Mouse (Mus musculus) gastrocnemius, postnatal 4 days (tissue): ENCODE data around the gene Gucy1a1. TPM values are rescaled to one million over a fixed set of nuclear protein-coding genes. Genes with fewer than 3 reads are reported as not detected.

Source experiments
- DNase-seq, 2 experiments: peaks; one replicate each; pipeline ENCODE4 v3.0.0; 2021 to 2022; ENCODE audit warnings: low spot score in 2 of 2, mixed read lengths in 2 of 2
- microRNA-seq: library from miRNA; unstranded; fragments of <30 nt; microRNA quantifications from one replicate; pipeline ENCODE4 v1.2.0, GENCODE M21; 2021
- total RNA-seq, 2 experiments: library from RNA; stranded (reverse); gene quantifications; 2 replicates each; pipeline ENCODE4 v1.2.3; 2021

Gene Gucy1a1
- total RNA-seq, 2 experiments from 2014 or later, result 29.2 to 30.5 TPM

- DNase-seq, result no peak
These were observed 46.5 kb downstream of the Gucy1a1 start for GRCm38 (mm10) chr3:82099127-82099526.

DNA sequence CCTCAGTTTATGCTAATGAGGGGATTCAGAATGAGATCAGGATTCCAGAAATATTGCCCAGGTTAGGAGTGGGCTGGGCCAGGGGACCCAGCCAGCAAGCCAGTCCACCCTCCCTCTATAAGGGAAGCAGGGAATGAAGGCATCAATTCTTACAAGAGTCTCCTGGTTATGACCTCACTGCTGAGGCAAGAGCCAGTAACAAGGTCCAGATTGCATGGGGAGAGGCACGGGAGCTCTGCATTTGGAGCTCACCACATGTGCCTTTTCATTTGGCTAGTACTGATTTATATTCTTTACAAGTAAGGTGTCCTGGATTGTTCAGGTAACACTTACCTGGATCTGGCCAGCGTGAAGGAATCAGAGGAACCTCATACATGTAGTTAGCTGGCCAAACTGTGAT is 48.8 kb downstream of the Gucy1a1 start:
- DNase-seq, result no peak

- DNase-seq, result peak; percentile 20 to 54
These were observed 71.3 kb downstream of the Gucy1a1 start, which contains the start of gene Gucy1b1 for GRCm38 (mm10) chr3:82074201-82074851. TSS of gene Gucy1b1 (minus strand) at chr3:82074689.

GRCm38 (mm10) chr3:82073741-82074181 is 71.8 kb downstream of the Gucy1a1 start:
- DNase-seq, result peak; percentile 41 to 59

GRCm38 (mm10) chr3:82067830-82068229 is 77.8 kb downstream of the Gucy1a1 start:
- no peak for DNase-seq

DNA sequence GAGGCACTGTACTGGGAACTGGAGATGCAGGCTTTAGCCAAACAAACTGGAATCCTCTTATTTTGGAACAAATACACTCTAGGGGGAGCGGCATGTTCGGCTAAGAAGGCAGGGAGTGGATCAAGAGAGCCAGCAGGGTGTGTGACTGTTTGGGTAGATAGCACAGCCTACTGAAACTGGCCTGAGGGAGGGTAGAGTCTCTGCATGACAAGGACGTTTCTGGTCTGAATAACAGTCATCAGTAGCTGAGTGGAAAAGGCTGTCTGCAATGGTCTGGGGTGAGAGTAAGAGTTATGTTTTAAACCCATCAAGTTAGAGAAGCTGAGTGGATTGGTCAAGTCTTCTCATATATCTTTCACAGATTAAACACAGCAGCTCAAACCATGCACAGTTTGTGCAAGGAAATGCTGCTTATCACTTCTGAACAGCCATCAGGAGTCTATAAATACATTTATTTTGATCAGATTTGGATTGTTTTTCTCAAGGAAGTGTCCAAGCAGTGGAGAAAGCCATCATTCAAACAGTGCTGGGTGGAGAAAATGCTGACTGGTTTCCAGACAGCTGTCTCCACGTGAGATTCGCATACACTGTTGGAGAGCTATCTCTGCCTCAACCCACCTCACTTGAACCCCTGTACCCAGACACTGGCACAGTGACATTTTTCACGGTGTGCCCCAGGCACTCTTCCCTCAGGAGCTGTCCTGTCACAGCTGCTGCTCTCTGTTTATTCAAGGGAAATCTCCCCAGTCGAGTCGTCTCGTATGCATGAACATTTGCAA is 84.0 kb downstream of the Gucy1a1 start:
- no peak for DNase-seq

DNA sequence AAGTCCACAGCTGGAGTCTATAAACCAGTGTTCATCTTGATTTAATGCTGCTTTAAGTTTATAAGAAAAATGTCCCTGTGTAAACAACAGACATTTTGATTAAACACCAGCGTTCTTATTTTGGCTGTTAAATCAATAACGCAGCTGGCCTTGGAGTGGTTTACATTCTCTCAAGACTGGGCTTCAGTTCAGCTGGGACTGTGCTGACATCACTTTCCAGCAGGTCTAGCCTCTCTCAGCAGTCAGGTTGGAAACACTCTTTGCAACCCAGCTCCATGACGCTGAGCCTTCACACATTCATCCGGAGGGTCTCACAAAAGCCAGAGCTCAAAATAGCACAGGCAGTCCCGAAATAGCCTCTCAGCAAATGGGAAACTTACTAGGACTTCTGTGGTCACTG is 88.4 kb downstream of the Gucy1a1 start:
- DNase-seq, result no peak

- DNase-seq, result no peak
These were observed 91.2 kb downstream of the Gucy1a1 start for GRCm38 (mm10) chr3:82054283-82054974.

- no peak for DNase-seq
These were observed 93.6 kb downstream of the Gucy1a1 start for GRCm38 (mm10) chr3:82052029-82052428.

- DNase-seq, result no peak
These were observed 94.1 kb downstream of the Gucy1a1 start for GRCm38 (mm10) chr3:82051468-82051867.

DNA sequence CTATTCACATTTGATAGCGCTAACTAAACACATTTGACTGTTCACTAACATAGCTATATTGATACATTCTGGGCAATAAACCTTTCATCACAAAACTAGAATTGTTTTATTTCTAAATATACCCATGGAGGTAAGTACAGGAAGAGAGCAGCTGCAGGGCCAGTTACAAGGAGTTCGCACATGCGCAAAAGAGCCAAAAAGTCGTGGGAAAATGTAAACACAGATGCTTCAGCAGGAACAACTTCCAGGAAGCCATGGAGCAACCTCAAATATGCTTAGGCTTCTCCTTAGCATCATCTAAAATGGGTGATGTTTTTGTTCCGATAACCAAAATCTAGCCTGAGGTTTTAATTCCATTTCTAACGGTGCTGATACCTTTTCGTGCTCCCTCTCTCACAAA is 96.9 kb downstream of the Gucy1a1 start:
- no peak for DNase-seq

DNA sequence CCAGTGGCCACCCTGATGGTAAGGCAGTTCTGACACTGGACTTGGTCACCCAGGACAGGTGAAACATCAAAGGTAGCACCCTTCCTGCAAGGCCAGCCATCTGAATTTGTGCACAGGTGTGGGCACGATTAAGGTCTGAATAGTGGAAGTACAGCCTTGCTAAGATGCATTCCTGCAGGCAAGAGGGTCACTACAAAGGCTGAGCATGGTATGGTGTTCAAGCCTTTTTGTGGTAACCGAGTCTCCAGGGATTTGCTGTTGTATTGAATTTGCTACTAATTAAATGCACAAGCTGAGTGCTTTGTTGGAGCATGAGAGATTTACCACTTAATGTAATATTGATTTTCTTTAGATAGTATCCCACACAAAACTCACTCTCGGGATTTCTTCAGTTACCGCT is 97.5 kb downstream of the Gucy1a1 start:
- DNase-seq, result no peak

GRCm38 (mm10) chr3:82047100-82047753 is 98.4 kb downstream of the Gucy1a1 start:
- peak in 1 of 2 experiments; percentile 41 for DNase-seq

DNA sequence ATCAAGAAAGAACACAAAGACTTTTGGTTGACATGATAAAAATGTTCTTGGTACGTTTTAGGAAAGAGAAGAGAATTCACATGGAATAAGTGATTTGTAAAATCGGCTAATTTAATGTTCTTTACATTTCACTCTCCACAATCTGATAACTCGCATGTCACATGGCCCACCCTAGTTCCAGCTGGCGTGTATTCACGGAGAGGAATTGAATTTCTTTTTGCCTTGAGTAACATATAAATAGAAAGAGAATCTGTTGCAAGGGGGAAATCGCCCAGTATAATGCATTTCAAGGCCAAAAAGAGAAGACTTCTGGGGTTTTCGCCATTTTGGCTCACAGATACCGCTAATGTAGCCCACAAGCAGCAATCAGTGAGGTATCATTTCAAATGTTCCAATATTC is 99.5 kb downstream of the Gucy1a1 start:
- no peak for DNase-seq

GRCm38 (mm10) chr3:82044902-82045301 is 100.7 kb downstream of the Gucy1a1 start:
- DNase-seq, result no peak

DNA sequence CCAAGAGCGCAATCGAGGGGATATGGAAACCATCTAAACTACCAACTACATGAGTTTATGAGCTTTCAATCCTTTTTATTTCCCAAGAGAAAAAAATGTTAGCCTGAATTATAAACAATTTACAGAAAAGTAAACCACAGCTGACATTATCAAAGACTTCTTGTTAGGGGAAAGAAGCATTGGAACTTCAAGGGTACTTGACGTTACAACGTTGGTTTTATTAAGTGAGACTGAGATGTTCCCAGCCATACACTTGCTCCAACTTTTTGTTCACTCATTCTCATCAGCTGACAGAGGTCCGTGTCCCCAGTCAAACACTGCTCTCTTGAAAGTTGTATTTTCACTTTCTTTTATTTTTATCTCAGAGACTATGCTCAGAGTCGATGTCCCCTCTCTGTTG is 101.9 kb downstream of the Gucy1a1 start:
- DNase-seq, result no peak

Small RNA genes within 50 kb of the gene (microRNA-seq; reads per million reads assigned to microRNA genes)
- 0.85 reads per million for gene Mir7010

Other genes starting within 250 kb of the Gucy1a1 start
- gene Ctso, start 213.2 kb downstream of the Gucy1a1 start, total RNA-seq, result 1 to 10 TPM; 7.0 TPM
- gene Tdo2, start 169.6 kb downstream of the Gucy1a1 start, total RNA-seq, result under 1 TPM in 1 of 2 experiments, not detected in 1; 0.26 TPM
- not detected for gene Asic5, start 163.5 kb downstream of the Gucy1a1 start, total RNA-seq
- 10 to 100 TPM; 12.6 to 14.7 TPM for gene Gucy1b1, start 71.1 kb downstream of the Gucy1a1 start, total RNA-seq
- gene Map9, start 212.3 kb upstream of the Gucy1a1 start, total RNA-seq, result 1 to 10 TPM; 1.5 to 2.1 TPM